Mouse (Mus musculus) kidney, embryonic 16.5 days (tissue): ENCODE measurements at regions not wholly inside any gene's neighbourhood (a gene's known extent, or its start where the extent isn't known, plus 50 kb on each side); places are given as distances from the start of the nearest gene placed in this dataset.

Source experiments
- ATAC-seq: fragments of 200-750 bp; cut with Nextera tagmentation; 2 replicates; pipeline ENCODE4 v1.8.0; 2017; ENCODE audit warnings: moderate TSS enrichment; ENCODE audit not compliant: low FRiP score, low TSS enrichment
- H3K27ac ChIP-seq: fragments of 300-500 bp; sonication (generic); 2 replicates; pipeline ENCODE4 v1.5.1; 2014; ENCODE audit warnings: low read length
- H3K27me3 ChIP-seq: fragments of 300-500 bp; sonication (generic); 2 replicates; pipeline ENCODE4 v1.6.1; 2014; ENCODE audit warnings: low read length, control low read depth, mixed read lengths; ENCODE audit not compliant: insufficient read depth
- H3K36me3 ChIP-seq: fragments of 300-500 bp; sonication (generic); 2 replicates; pipeline ENCODE4 v1.6.1; 2014; ENCODE audit warnings: low read length, control low read depth, mixed read lengths; ENCODE audit not compliant: insufficient read depth
- H3K4me1 ChIP-seq: fragments of 300-500 bp; sonication (generic); 2 replicates; pipeline ENCODE4 v1.6.1; 2014; ENCODE audit warnings: low read length, control low read depth, mixed read lengths; ENCODE audit not compliant: insufficient read depth
- H3K4me2 ChIP-seq: fragments of 300-500 bp; sonication (generic); replicated peaks from 2 replicates; pipeline ENCODE4 v1.6.1; 2014; ENCODE audit warnings: low read depth, low read length
- H3K4me3 ChIP-seq: fragments of 300-500 bp; sonication (generic); 2 replicates; pipeline ENCODE4 v1.5.1; 2014; ENCODE audit warnings: mild to moderate bottlenecking, low read length
- H3K9ac ChIP-seq: fragments of 300-500 bp; sonication (generic); replicated peaks from 2 replicates; pipeline ENCODE4 v1.6.1; 2014; ENCODE audit warnings: low read length
- H3K9me3 ChIP-seq: fragments of 300-500 bp; sonication (generic); 2 replicates; pipeline ENCODE4 v1.6.1; 2016; ENCODE audit warnings: low read length, control low read depth
- WGBS: fragments of 180-500 bp; shearing (Covaris S2); extraction: QIAGEN DNeasy Blood & Tissue Kit; methylation state at CpG from one replicate; pipeline ENCODE4 v1.1.7; 2014; 5-methylcytosine and 5-hydroxymethylcytosine counted together

DNA sequence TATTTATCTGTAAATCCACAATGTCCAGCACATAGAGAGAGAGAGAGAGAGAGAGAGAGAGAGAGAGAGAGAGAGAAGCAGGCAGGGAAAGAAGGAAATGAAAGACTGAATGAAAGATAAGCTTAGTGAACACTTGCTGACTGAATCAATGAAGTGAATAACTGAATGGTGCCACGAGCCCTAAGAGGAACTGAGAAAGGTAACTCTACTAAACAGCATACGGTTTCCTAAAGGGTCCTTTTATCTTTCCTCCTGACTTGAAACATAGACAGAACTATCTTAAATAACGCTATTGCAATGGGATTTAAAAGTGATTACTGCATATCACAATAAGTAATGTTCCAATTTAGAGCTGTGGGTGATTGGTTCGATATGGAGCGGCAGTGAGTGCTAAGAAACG is 121.0 kb downstream of the Rbm26 start:
- no peaks in the 10 kb centered on the region for H3K9me3 ChIP-seq
- H3K27me3 ChIP-seq, result no peaks in the 10 kb centered on the region
- H3K4me2 ChIP-seq, result no peak overlapping the region
- H3K4me3 ChIP-seq, result no peak overlapping the region
- H3K4me1 ChIP-seq, result no peaks in the 10 kb centered on the region
- H3K36me3 ChIP-seq, result no peaks in the 10 kb centered on the region
- 87% methylated on average over 6 of the region's 6 CpGs for WGBS
- no peak overlapping the region for H3K27ac ChIP-seq
- H3K9ac ChIP-seq, result no peak overlapping the region
- no peak for ATAC-seq

DNA sequence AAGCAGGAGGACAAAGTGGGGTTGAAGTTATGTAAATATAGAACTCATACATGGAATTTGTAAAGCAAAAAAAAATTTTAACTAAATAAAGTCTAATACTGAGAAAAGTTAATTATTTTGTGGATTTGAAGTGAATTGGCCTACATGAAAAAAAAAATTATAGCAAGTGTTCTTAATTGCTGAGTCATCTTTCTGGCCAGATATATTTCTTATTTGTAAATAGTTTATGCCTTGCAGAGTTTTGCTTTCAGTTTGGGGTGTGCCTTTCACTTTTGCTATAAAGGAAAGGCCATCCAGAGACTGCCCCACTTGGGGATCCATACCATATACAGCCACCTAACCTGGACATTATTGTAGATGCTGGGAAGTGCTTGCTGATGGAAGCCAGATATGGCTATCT is 138.3 kb downstream of the Rbm26 start:
- ATAC-seq, result no peak
- Histone ChIP-seq H3K9me3 (no peaks in the 10 kb centered on the region), H3K9ac (no peak overlapping the region), H3K27me3 (no peaks in the 10 kb centered on the region), H3K27ac (no peak overlapping the region), H3K4me2 (no peak overlapping the region), H3K36me3 (no peaks in the 10 kb centered on the region), H3K4me1 (no peaks in the 10 kb centered on the region), H3K4me3 (no peak overlapping the region)

DNA sequence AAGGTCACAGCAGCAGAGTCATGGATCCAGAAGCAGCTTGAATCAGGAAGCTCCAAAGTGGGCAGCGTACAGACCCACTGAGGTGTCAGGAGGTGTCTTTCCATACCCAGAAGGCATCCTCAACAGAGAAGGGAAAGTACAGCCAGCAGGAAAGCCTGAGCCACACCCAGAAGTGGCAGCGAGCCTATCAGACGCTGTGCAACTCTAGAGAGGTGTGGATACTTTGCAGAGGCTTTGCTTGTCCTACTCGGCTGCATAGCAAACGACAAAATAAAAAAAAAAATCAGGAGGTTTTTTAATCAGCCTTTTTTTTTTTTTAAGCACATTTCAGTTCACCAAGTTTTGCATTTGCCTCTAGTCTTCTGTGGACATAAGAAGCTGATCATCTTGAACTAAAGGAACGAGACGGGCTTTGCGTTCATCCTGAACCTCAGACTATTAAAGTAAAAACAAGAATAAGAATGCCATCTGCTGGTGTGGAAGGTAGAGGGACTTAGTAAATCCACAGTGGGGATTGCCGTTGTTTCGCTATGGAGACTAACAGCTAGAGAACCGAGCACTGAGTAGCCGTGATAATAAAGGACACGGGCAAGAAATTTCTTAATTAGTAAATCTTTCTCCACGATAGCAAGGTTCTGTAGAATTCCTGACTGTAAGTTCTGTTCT is 142.3 kb downstream of the Rbm26 start:
- Histone ChIP-seq H3K4me3 (peak overlapping the region; percentile 31; the same call in 1 of the 2 replicates), H3K27me3 (no peaks in the 10 kb centered on the region), H3K9me3 (no peaks in the 10 kb centered on the region), H3K9ac (no peak overlapping the region), H3K27ac (no peak overlapping the region), H3K4me2 (peak overlapping the region; percentile 51), H3K4me1 (no peaks in the 10 kb centered on the region), H3K36me3 (no peaks in the 10 kb centered on the region)
- 33% methylated on average over 14 of the region's 14 CpGs for WGBS
- peak; percentile 82; the same call in 1 of the 2 replicates for ATAC-seq

DNA sequence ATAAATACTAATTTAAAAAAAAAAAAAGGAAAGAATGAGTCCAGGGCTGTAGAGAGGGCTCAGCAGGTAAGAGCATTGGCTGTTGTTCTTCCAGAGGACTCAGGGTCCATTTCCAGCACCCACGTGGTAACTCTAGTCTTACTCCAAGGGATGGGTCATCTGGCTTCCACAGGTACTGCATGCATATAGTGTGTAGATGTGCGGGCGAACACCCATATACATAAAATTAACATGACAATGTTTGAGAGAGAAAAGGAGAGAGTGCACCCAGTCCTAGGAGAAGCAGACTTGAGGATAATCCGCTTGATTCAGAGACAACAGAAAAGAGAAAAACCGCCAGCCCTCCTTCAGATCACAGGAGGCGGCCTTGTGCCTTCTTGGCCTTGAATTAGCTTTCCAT is 157.2 kb downstream of the Rbm26 start:
- Histone ChIP-seq H3K4me1 (no peaks in the 10 kb centered on the region), H3K4me3 (no peak overlapping the region), H3K9me3 (no peaks in the 10 kb centered on the region), H3K4me2 (no peak overlapping the region), H3K9ac (no peak overlapping the region), H3K36me3 (no peaks in the 10 kb centered on the region), H3K27ac (no peak overlapping the region), H3K27me3 (no peaks in the 10 kb centered on the region)
- no peak for ATAC-seq
- 80% methylated on average over 6 of the region's 6 CpGs for WGBS

DNA sequence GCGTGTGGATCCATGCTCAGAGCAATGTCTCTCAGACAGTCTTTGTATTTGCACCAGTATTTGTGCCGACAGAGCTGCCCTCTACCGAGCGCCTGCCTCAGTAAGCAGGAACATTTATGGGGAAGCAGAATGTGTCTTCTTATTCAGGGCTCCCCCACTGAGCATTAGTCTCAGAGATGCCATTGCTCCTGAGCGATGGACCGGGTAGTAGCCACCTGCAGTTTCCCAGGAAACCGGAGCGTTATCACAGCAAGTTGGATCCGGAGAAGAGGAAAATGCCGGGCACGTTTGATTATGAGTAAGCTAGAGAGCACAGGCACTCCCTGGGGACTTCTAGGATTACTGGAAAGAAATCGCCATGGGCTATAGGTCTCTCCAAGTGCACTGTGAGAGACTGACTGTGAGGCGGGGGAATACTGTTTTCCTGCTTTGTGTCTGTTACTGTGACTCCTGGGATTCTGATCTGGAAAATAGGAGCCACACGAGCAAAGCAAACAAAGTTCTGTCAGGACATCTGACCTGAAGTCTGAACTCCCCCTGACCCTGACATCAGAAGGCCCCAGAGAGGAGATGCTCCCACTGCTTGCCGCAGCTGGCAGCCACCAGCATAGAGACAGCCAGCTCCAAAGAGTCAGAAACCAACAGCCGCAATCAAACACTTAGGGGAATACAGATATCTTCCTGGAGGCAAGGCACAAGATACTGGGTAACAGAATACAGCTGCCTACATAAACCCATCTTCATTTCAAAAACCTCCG is 160.9 kb downstream of the Rbm26 start:
- Histone ChIP-seq H3K27me3 (no peaks in the 10 kb centered on the region), H3K9me3 (no peaks in the 10 kb centered on the region), H3K27ac (no peak overlapping the region), H3K4me1 (no peaks in the 10 kb centered on the region), H3K9ac (no peak overlapping the region), H3K4me3 (no peak overlapping the region), H3K36me3 (no peaks in the 10 kb centered on the region), H3K4me2 (peak overlapping the region; percentile 31)
- ATAC-seq, result peak; percentile 72
- 20% methylated on average over 17 of the region's 17 CpGs for WGBS

DNA sequence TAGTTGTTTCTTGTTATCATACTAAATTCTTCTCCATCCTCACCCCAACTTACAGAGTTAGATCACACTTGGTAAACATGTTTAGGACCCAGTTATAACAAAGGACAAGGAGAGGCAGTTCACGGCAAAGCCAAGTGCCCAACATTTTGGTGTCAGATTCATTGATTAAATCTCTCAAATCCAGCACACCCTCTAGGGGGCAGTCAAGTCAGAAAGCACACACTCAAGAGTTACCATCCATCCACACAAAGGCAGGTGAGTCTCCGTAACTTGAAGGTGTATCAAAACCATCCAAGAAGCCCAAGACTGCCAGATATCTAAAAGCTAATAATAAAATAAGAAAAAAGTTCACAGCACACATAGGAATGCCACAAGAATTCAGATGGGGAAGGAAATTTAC is 161.8 kb downstream of the Rbm26 start:
- H3K4me3 ChIP-seq, result no peak overlapping the region
- whole genome bisulfite sequencing, result 85% methylated on average over 2 of the region's 2 CpGs
- ATAC-seq, result no peak
- H3K27ac ChIP-seq, result no peak overlapping the region
- no peaks in the 10 kb centered on the region for H3K36me3 ChIP-seq
- H3K27me3 ChIP-seq, result no peaks in the 10 kb centered on the region
- H3K4me1 ChIP-seq, result no peaks in the 10 kb centered on the region
- no peak overlapping the region for H3K9ac ChIP-seq
- no peak overlapping the region for H3K4me2 ChIP-seq
- no peaks in the 10 kb centered on the region for H3K9me3 ChIP-seq

DNA sequence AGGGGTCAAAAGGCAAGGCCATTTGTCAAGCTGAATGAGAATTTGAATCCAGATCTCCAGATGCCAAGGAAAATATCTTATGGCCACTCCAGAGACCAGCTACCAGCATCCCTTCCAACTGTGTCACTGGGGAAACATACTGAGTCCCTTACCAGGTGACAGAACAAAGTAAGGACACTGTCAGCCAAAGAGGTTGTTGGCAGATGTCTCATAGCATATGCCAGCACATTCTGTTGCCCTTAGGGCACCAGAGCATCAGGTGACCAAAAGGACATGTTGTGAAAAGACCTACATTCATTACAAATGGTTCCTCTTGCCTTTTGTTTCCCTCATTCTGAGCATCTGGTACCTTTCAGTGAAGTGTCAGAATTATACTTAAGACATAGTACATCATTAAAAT is 166.4 kb downstream of the Rbm26 start:
- no peaks in the 10 kb centered on the region for H3K27me3 ChIP-seq
- H3K4me3 ChIP-seq, result no peak overlapping the region
- ATAC-seq, result no peak
- no peak overlapping the region for H3K27ac ChIP-seq
- no peak overlapping the region for H3K4me2 ChIP-seq
- no peaks in the 10 kb centered on the region for H3K9me3 ChIP-seq
- no peaks in the 10 kb centered on the region for H3K4me1 ChIP-seq
- no peaks in the 10 kb centered on the region for H3K36me3 ChIP-seq
- no peak overlapping the region for H3K9ac ChIP-seq

DNA sequence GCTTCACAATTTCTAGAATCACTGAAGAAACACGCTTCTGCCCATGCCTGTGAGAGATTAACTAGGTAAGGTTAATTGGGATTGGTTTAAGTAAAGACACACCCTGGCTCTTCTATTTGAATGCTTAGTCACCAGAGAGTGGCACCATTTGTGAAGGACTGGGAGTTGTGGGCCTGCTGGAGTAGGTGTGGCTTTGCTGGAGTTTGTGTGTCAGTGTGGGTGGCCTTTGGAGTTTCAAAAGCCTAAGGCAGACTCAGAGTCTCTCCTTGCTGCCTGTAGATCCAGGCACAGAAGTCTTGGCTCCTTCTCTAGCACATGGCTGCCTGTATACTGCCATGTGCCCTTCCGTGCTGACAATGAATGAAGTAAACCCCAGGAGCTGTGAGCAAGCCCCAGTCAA is 168.8 kb downstream of the Rbm26 start:
- 90% methylated on average over 2 of the region's 2 CpGs for WGBS
- no peak overlapping the region for H3K27ac ChIP-seq
- no peaks in the 10 kb centered on the region for H3K4me1 ChIP-seq

DNA sequence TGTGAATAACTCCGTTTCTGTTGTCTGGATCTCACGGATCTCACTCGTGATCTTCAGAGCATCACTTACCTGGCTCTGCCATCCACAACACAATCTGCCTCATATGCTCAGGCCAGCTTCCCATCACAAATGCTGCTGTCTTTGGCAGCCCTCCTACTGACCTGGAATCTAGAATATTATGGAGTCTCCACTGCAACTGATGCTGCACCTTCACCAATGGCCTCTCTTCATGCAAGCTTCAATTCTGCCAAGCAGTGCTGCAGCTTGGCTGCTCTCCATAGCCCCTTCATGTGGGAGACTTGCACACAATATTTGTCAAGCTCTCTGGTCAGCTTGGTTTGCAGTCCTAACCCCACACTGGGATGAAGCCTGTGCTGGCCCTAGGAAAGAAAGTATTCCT is 183.1 kb downstream of the Rbm26 start:
- ATAC-seq, result no peak

More for the DNA sequence above, 168.8 kb downstream of the Rbm26 start:
- Histone ChIP-seq H3K4me3 (no peak overlapping the region), H3K4me2 (no peak overlapping the region), H3K36me3 (no peaks in the 10 kb centered on the region), H3K9me3 (no peaks in the 10 kb centered on the region), H3K9ac (no peak overlapping the region), H3K27me3 (no peaks in the 10 kb centered on the region)
- ATAC-seq, result no peak

DNA sequence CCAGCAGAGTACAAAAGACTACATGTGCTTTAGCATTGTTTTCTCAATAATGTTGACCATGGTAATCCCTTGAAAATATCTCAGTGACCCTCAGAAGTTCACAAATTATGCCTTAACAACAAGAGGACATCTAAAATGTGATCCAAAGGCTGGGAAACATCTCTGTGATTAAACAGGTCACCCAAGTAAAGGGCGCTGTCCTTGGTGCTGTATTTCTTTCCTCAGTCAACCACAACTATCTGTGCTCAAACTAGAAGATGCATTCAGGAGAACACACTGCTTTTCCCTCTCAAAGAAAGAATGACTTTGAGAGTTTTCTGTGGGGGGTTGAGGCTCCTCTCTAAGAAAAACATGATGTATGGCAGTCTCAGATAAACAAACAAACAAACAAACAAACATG is 211.1 kb downstream of the Rbm26 start:
- Histone ChIP-seq H3K4me3 (no peak overlapping the region), H3K4me2 (no peak overlapping the region), H3K9ac (no peak overlapping the region), H3K36me3 (no peaks in the 10 kb centered on the region), H3K9me3 (no peaks in the 10 kb centered on the region), H3K27me3 (no peaks in the 10 kb centered on the region), H3K4me1 (no peaks in the 10 kb centered on the region), H3K27ac (no peak overlapping the region)
- 56% methylated on average over 1 of the region's 1 CpGs for WGBS
- ATAC-seq, result no peak

More for the DNA sequence above, 183.1 kb downstream of the Rbm26 start:
- no peaks in the 10 kb centered on the region for H3K9me3 ChIP-seq
- no peaks in the 10 kb centered on the region for H3K36me3 ChIP-seq
- H3K27me3 ChIP-seq, result no peaks in the 10 kb centered on the region
- no peaks in the 10 kb centered on the region for H3K4me1 ChIP-seq
- no peak overlapping the region for H3K9ac ChIP-seq
- H3K27ac ChIP-seq, result no peak overlapping the region
- 92% methylated on average over 3 of the region's 3 CpGs for WGBS
- H3K4me2 ChIP-seq, result no peak overlapping the region
- no peak overlapping the region for H3K4me3 ChIP-seq
